Mouse (Mus musculus) cerebral cortex, adult 2 months (tissue): ENCODE data around the gene Csrp2.

Experiments used
- WGBS: fragments of 180-500 bp; shearing (Covaris S2); methylation state at CpG from one replicate; pipeline ENCODE4 v1.1.7; 2018; 5-methylcytosine and 5-hydroxymethylcytosine counted together

Gene Csrp2

DNA sequence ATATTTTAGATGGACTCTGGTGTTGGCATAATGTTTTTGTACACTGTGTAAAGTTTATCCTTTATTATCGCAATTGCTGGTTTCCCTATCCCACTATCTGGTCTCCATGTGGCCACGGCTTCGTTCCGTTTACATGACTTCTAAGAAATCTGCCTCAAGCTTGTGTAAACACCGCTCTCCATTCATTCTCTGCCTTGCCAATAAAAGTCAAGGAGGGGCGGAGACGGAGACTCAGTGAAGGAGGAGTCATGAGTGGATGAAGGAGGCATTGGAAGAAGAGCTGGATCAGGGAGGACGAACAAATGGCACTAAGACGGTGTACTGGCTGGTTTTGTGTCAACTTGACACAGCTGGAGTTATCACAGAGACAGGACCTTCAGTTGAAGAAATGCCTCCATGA, 52.4 kb downstream of the Csrp2 start:
- WGBS, result 81% methylated on average over 9 of the region's 9 CpGs

- WGBS, result 17% methylated on average over 3 of the region's 3 CpGs
These were observed 54.9 kb downstream of the Csrp2 start for GRCm38 (mm10) chr10:110974463-110974862.

GRCm38 (mm10) chr10:110974885-110975284, 55.3 kb downstream of the Csrp2 start:
- WGBS, result 78% methylated on average over 1 of the region's 1 CpGs

- WGBS, result 3% methylated on average over 1 of the region's 1 CpGs
These were observed 56.5 kb downstream of the Csrp2 start for GRCm38 (mm10) chr10:110976046-110976445.

DNA sequence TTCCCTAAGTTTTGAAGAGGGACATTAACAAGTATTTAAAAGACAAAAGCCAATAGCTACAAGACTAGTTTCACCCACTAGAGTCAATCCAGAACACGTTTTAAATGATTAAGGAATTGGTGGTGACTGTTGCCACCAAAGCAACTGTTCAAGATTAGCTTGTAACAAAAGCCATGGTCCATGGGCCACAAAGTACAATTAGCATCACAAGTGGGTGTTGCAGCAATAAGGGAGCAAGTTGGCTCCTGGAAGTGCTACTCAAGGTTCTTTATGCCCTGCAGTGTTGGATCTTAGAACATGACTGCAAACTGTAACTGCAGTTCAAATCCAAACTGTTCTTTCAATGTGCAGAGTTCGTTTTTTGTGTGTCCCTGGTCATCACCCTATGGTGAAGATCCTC, 57.8 kb downstream of the Csrp2 start:
- WGBS, result 66% methylated on average over 2 of the region's 2 CpGs

DNA sequence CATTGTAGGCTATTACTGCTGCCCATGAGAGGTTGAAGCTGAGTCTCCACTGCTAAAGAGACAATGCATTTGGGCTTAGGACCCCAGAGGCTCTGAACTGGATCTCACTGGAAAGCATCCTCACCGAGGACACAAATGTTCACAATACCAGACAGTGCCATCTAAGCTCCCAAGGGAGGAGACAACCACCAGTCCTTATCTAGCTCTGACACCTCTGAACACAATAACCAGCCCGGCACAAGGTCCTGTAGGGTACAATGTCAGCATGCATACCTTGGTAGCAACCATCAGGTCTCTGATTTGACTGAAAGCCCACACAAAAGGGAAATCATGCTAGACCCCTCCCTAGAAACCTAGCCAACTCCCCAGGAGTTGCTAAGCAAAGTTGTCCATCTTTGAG, 59.8 kb downstream of the Csrp2 start:
- 87% methylated on average over 2 of the region's 2 CpGs for WGBS

GRCm38 (mm10) chr10:110980441-110980840, 60.9 kb downstream of the Csrp2 start:
- over 99% methylated on average over 6 of the region's 6 CpGs for WGBS

DNA sequence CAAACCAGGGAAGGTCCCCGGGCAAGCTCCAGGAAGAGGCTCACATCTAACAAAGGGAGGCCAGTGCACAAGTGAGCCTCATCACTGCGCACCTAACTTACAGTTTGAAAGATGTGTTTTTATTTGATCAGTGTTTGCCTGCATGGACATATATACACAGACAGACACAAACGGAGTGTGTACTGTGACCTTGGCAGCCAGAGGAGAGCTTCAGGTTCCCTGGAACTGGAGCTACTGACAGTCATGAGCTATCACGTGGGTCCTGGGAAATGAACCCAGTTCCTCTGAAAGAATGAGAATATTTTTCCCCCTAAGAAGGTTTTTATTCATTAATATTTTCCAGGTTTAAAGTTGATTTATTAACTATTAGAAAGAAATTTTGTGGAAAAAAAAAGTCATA, 63.2 kb downstream of the Csrp2 start:
- 85% methylated on average over 4 of the region's 4 CpGs for WGBS

DNA sequence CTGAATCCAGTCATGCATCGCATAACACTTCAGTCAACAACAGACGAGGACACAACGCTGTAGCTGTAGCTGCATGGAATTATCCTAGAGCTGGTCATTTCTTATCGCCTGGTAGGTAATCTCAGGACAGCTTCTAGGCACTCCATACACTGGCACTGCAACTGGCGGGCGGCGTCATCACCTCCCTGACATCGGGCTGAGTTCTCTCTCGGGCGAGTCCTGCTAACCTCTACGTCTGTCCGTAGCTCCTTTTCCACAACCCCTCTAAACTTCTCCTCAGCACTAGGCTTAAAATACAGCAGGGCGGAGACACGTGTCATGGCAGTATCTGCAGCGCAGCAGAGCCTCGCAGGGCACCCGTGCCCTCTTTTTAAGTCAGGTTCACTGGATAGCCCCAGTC, 67.1 kb downstream of the Csrp2 start:
- WGBS, result 88% methylated on average over 17 of the region's 17 CpGs
